Mouse (Mus musculus): ENCODE results near the gene Abraxas2.

The Abraxas2 gene

GRCm38 (mm10) chr7:132897258-132897657 is 38.2 kb downstream of the Abraxas2 start:
- no peak for DNase-seq (ENCODE audit: low read depth, low spot score)

- no peak for DNase-seq (ENCODE audit: low read depth, low spot score)
Measured at GRCm38 (mm10) chr7:132898234-132898633, 39.2 kb downstream of the Abraxas2 start.

GRCm38 (mm10) chr7:132900826-132901531 is 42.0 kb downstream of the Abraxas2 start:
- DNase-seq (ENCODE audit: low read depth, low spot score): no peak

GRCm38 (mm10) chr7:132903796-132904195 is 44.8 kb downstream of the Abraxas2 start:
- DNase-seq (ENCODE audit: low read depth, low spot score): no peak

- DNase-seq (ENCODE audit: low read depth, low spot score): no peak
Measured at GRCm38 (mm10) chr7:132921971-132922370, 62.9 kb downstream of the Abraxas2 start.

GRCm38 (mm10) chr7:132925227-132925626 is 66.2 kb downstream of the Abraxas2 start:
- DNase-seq (ENCODE audit: low read depth, low spot score): no peak

- no peak for DNase-seq (ENCODE audit: low read depth, low spot score)
Measured at GRCm38 (mm10) chr7:132927201-132927600, 68.2 kb downstream of the Abraxas2 start.

- DNase-seq (ENCODE audit: low read depth, low spot score): no peak
Measured at GRCm38 (mm10) chr7:132930055-132930454, 71.0 kb downstream of the Abraxas2 start.

GRCm38 (mm10) chr7:132930850-132931559 is 72.0 kb downstream of the Abraxas2 start, which contains the start of gene Zranb1:
Gene Zranb1 (plus strand): TSS chr7:132931142.
- DNase-seq (ENCODE audit: low read depth, low spot score): peak; percentile 96

GRCm38 (mm10) chr7:132931560-132932351 is 72.7 kb downstream of the Abraxas2 start:
- DNase-seq (ENCODE audit: low read depth, low spot score): no peak

GRCm38 (mm10) chr7:132933331-132933730 is 74.3 kb downstream of the Abraxas2 start:
- DNase-seq (ENCODE audit: low read depth, low spot score): no peak

Measured in telencephalon, adult 2 months (tissue).